Mouse (Mus musculus) lung, embryonic 16.5 days (tissue): ENCODE measurements around the gene Nrbp1. TPM values are rescaled to one million over a fixed set of nuclear protein-coding genes. Genes with fewer than 3 reads are reported as not detected.
A peak's percentile ranks its signal among the peaks of the same experiment; 100 is the strongest.

Experiments
- ATAC-seq: fragments of 200-750 bp; cut with Nextera tagmentation; 2 replicates; pipeline ENCODE4 v1.8.0; 2017; ENCODE audit warnings: low read depth, mild to moderate bottlenecking, moderate library complexity
- H3K27ac ChIP-seq: fragments of 300-500 bp; sonication (generic); 2 replicates; pipeline ENCODE4 v1.5.1; 2014; ENCODE audit warnings: mild to moderate bottlenecking, control low read depth, low read length
- H3K27me3 ChIP-seq: fragments of 300-500 bp; sonication (generic); 2 replicates; pipeline ENCODE4 v1.6.1; 2014; ENCODE audit warnings: low read depth, low read length, mixed read lengths; ENCODE audit not compliant: control insufficient read depth, insufficient read depth
- H3K36me3 ChIP-seq: fragments of 300-500 bp; sonication (generic); 2 replicates; pipeline ENCODE4 v1.6.1; 2014; ENCODE audit warnings: low read length; ENCODE audit not compliant: control insufficient read depth, insufficient read depth
- H3K4me1 ChIP-seq: fragments of 300-500 bp; sonication (generic); replicated peaks from 2 replicates; pipeline ENCODE4 v1.6.1; 2014; ENCODE audit warnings: low read length, mixed read lengths; ENCODE audit not compliant: control insufficient read depth, insufficient read depth
- H3K4me2 ChIP-seq: fragments of 300-500 bp; sonication (generic); 2 replicates; pipeline ENCODE4 v1.6.1; 2014; ENCODE audit warnings: low read depth, low read length, control low read depth
- H3K4me3 ChIP-seq: fragments of 300-500 bp; sonication (generic); 2 replicates; pipeline ENCODE4 v1.5.1; 2014; ENCODE audit warnings: mild to moderate bottlenecking, low read length, control low read depth
- H3K9ac ChIP-seq: fragments of 300-500 bp; sonication (generic); 2 replicates; pipeline ENCODE4 v1.6.1; 2014; ENCODE audit warnings: low read length, control low read depth
- H3K9me3 ChIP-seq: fragments of 300-500 bp; sonication (generic); 2 replicates; pipeline ENCODE4 v1.6.1; 2016; ENCODE audit warnings: low read length; ENCODE audit not compliant: control insufficient read depth
- WGBS: fragments of 180-500 bp; shearing (Covaris S2); extraction: QIAGEN DNeasy Blood & Tissue Kit; methylation state at CpG from one replicate; pipeline ENCODE4 v1.1.7; 2014; 5-methylcytosine and 5-hydroxymethylcytosine counted together
- polyA plus RNA-seq: library from polyadenylated mRNA; unstranded; fragments of >200 nt; fragmentation: Nextera tagmentation; extraction: Ambion mirVana; gene quantifications from 2 replicates; pipeline ENCODE4 v1.2.1, GENCODE M21; 2015

Nrbp1 gene
- 152 and 162 TPM in 2 replicates for polyA plus RNA-seq

DNA sequence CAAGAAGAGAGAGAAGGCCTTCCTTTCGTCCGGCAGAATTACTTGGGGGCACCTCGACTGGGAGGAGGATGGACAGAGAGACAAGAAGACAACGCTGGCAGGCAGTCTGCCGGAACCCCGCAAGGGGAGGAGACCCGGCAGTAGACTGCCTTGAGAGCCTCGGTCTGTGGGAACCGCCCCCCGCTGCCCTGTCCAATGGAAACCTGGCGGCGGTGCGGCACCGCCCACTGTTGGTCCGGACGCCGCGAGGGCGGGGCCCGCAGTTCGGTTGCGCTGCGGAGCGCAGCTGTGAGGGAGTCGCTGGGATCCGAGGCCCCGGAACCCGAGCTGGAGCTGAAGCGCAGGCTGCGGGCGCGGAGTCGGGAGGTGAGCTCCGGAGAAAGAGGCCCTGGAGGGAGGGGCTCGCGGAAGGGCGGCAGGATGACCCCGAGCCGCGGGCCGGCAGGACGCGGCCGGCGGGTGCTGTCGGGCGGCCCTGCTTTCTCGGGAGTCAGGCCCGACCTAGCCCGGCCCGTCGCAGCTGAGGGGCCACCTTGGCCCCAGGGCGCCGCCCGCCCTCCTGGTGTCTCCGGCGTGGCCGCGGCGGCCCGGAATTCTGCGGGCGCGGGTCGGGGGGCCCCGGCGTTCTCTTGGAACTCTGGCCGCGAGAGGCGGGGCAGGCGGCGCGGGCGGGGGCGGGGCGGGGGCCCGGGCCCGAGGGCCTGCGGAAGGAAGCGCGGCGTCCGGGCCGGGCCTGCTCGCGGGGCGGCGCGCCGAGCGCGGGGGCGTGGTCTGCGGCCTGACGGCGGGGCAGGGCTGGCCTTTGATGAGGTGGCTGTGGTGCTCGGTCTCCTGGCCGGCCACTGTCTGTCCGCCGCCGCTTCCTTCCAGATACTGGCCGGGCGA is at the start of gene Nrbp1, which contains the start of gene Gm9970:
Gene Nrbp1 (plus strand): TSS at position 228 of the 885 bp plus-strand sequence.
Gene Gm9970 (minus strand): TSS at position 596 of the 885 bp plus-strand sequence.
- H3K4me2 ChIP-seq: peak within 1 kb of the TSS; percentile 94
- H3K9ac ChIP-seq: peak within 1 kb of the TSS; percentile 98
- no peaks in the 10 kb centered on the region for H3K9me3 ChIP-seq
- WGBS: under 1% methylated on average over 58 of the region's 103 CpGs
- H3K27me3 ChIP-seq: no peaks in the 10 kb centered on the region
- H3K4me3 ChIP-seq: peak within 1 kb of the TSS; percentile 96
- peaks cover 15% of the 10 kb centered on the region for H3K36me3 ChIP-seq
- ATAC-seq: peak; percentile 99
- peak within 1 kb of the TSS; percentile 98 for H3K27ac ChIP-seq
- H3K4me1 ChIP-seq: peaks cover 6% of the 10 kb centered on the region; the same call in 1 of the 2 replicates

DNA sequence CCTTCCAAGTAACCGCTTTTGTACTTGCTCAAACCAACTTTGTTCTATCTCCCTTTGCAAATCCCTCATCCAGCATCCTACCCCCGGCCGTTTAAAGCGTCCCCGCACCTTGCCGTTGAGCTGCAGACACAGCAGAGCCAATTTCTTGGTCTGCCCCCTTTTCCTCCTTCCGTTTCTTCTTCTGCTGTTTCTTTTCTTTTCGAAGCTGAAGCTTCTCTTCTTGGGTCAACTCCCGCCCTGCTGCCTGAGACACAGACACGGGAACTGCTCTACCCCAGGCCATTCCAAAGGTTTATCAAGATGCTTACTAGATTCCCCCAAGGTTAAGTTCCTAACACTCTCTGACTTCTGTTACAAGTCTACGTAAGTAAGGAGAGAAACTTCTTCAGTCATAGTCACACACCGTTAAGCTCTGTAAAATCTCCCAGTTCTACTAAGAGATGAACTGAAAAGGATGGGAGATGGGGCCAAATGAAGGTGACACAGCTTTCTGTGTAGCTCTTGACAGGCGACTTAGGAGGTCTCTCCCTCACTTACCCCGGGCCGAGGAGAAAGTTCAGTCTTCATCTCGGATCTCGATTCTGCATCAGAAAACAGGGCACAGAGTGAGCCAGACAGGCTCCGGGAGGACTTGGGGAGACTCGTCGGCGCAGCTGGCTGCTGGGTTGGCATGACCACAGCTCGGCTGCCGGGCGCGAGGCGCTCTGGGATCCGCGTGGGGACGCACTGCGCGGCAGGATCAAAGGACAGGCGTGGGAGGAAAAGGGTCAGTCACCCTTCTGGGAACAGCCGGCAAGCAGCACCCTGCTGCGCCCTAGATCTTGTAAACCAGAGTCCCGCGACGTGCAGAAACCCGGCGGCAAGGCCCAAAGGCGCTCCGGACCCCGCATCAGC is 48.4 kb upstream of the Nrbp1 start:
- peak; percentile 62 for ATAC-seq
- H3K4me2 ChIP-seq: peak overlapping the region; percentile 72
- peak overlapping the region; percentile 94 for H3K27ac ChIP-seq
- H3K4me3 ChIP-seq: peak overlapping the region; percentile 99
- H3K27me3 ChIP-seq: no peaks in the 10 kb centered on the region
- peaks cover 60% of the 10 kb centered on the region for H3K36me3 ChIP-seq
- peak overlapping the region; percentile 93 for H3K9ac ChIP-seq
- 10% methylated on average over 42 of the region's 42 CpGs for WGBS
- no peaks in the 10 kb centered on the region for H3K9me3 ChIP-seq
- peaks cover 15% of the 10 kb centered on the region for H3K4me1 ChIP-seq

DNA sequence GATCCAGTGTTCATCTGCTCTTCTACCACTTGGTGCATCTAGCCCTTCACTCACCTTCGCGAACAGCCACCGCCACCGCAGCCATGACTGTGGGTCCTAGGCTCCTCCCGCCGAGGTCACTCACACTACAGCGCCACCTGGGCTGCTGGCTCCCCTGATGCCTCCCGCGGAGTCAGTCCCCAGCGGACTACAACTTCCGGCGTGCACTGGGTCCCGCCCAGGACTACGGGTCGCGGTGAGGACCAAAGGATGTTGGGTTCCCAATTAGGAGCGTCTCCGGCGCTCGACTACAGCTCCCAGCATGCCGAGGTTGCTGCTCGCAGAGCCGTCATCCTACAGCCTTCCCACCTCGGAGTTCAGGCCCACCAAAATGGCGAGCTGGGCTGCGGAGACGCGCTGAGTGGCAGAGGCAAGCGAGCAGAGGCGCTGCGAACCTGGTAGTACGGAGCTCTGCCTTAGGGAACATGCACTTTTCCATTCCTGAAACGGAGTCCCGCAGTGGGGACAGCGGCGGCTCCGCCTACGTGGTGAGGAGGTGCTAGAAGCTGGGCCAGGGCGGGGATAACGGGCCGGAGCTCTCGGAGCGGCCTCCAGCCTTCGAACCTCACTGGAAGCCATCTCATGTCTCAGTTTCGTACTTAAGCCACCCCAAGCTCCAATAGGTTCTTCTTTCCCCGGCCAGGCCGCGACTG is 47.6 kb upstream of the Nrbp1 start, which contains the start of the genes Snx17 and Eif2b4:
Gene Snx17 (plus strand): TSS at position 289 of the 692 bp plus-strand sequence.
Gene Eif2b4 (minus strand): TSS at position 492 of the 692 bp plus-strand sequence.
- H3K4me2 ChIP-seq: peak within 1 kb of the TSS; percentile 89
- H3K9me3 ChIP-seq: no peaks in the 10 kb centered on the region
- H3K4me3 ChIP-seq: peak within 1 kb of the TSS; percentile 99
- peaks cover 60% of the 10 kb centered on the region for H3K36me3 ChIP-seq
- peaks cover 15% of the 10 kb centered on the region for H3K4me1 ChIP-seq
- WGBS: under 1% methylated on average over 48 of the region's 48 CpGs
- ATAC-seq: peak; percentile 99
- peak within 1 kb of the TSS; percentile 93 for H3K9ac ChIP-seq
- H3K27me3 ChIP-seq: no peaks in the 10 kb centered on the region
- H3K27ac ChIP-seq: peak within 1 kb of the TSS; percentile 94

DNA sequence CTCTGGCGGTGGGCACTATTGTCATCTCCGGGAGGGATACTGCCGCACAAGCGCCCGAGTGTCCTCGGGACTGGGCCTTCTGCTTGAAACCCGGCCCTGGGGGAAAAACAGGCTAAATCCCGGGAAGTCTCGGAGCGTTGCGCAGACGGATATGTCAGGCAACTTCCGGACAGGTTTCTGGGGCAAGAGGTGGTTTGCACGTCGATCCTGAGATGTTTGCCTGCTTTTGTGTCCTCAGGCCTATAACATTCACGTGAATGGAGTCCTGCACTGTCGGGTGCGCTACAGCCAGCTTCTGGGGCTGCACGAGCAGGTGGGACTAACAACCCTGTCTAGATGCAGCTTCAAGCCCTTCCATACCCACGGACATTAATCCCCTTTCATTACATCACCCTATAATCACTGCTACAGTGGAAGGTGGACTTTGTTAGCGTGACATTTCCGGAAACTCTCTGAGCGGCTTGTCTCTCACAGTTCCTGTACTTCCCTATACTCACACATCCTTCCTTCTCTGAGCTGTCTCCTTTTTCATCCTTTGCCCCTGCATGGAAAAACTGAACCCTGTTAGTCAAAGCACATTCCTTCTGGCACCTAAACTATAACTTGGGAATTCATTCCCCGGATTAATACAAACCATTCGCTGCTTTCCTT is 46.9 kb upstream of the Nrbp1 start:
- no peaks in the 10 kb centered on the region for H3K27me3 ChIP-seq
- no peaks in the 10 kb centered on the region for H3K9me3 ChIP-seq
- 8% methylated on average over 25 of the region's 25 CpGs for WGBS
- peak overlapping the region; percentile 99 for H3K4me3 ChIP-seq
- peaks cover 15% of the 10 kb centered on the region for H3K4me1 ChIP-seq
- H3K36me3 ChIP-seq: peaks cover 59% of the 10 kb centered on the region
- peak overlapping the region; percentile 89 for H3K4me2 ChIP-seq
- H3K27ac ChIP-seq: peak overlapping the region; percentile 88
- no peak for ATAC-seq
- H3K9ac ChIP-seq: peak overlapping the region; percentile 93

DNA sequence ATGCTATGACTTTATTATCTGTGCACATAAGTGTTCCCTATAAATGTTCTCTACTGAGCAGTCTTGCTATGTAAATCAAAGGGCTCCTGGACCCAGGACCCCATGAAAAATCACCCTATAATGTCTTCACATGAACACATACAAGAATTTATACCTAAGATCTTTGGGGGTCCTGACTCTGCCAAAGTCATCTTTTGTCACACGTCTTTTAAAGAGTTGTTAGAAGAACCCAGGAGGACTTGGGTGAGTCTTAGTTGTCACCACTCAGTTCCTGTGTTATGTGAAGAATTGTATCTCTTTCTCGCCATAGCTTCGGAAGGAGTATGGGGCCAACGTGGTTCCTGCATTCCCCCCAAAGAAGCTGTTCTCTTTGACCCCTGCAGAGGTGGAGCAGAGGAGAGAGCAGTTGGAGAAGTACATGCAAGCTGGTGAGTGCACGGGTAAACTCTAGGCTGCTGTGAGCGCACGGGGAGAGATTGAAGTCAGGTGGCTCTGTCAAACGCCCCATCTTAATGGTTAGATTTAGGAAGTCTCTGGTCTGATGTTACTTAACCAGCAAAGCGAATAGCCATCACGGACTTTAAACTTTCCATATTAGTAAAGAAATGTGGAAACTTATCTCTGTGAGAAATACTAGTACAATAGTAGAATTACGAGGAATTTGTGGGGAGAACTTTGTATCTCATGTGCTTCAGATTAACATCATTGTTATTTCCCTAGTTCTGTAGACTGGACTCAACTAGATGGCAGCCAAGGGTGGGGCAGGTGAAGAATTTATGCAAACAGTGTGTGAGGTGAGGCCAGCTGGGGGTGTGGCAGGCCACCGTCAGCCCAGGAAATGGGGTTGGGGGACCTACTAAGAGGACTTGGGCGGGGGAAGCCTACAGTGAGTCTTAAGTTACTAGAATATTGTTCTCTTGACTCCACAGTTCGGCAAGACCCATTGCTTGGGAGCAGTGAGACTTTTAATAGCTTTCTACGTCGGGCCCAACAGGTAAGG is 45.9 kb upstream of the Nrbp1 start:
- Histone ChIP-seq H3K36me3 (peaks cover 62% of the 10 kb centered on the region), H3K27me3 (no peaks in the 10 kb centered on the region), H3K27ac (no peak overlapping the region), H3K9me3 (no peaks in the 10 kb centered on the region), H3K4me1 (peaks cover 15% of the 10 kb centered on the region), H3K9ac (peak overlapping the region; percentile 93; the same call in 1 of the 2 replicates), H3K4me2 (peak overlapping the region; percentile 89), H3K4me3 (peak overlapping the region; percentile 99)
- no peak for ATAC-seq
- 88% methylated on average over 16 of the region's 16 CpGs for WGBS

DNA sequence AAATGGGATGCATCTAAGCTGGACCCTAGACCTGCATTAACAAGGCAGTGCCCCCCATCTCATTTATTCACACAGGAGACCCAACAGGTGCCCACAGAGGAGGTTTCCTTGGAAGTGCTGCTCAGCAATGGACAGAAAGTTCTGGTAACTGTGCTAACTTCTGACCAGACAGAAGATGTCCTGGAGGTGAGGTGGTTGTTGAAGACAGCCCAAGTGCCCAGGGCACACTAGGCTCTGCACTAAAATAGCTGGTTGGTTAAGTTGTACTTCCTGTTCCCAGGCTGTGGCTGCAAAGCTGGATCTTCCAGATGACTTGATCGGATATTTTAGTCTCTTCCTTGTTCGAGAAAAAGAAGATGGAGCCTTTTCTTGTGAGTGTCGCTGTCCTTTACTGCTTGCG is 45.0 kb upstream of the Nrbp1 start:
- peaks cover 61% of the 10 kb centered on the region for H3K36me3 ChIP-seq
- no peak overlapping the region for H3K9ac ChIP-seq
- no peaks in the 10 kb centered on the region for H3K27me3 ChIP-seq
- H3K4me2 ChIP-seq: no peak overlapping the region
- H3K9me3 ChIP-seq: peaks cover 4% of the 10 kb centered on the region
- WGBS: 87% methylated on average over 4 of the region's 4 CpGs
- no peak overlapping the region for H3K27ac ChIP-seq
- no peak for ATAC-seq
- peaks cover 18% of the 10 kb centered on the region for H3K4me1 ChIP-seq
- H3K4me3 ChIP-seq: no peak overlapping the region

DNA sequence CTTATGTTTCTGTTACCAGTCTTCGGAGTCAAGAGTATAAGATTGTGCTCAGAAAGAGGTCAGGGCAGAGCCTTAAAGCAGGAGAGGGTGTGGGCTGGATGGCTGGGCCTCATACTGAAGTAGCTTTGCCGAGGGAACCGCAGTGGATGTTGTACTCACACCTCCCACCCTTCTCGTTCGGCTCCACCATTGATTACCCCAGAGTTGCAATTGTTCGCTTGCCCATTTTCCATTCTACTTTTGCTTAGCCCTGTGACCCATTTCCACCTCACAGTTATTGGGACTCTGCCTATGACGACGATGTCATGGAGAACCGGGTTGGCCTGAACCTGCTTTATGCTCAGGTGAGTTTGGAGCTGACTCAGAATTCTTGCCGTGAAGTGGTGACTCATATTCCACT is 44.5 kb upstream of the Nrbp1 start:
- Histone ChIP-seq H3K36me3 (peaks cover 60% of the 10 kb centered on the region), H3K27ac (no peak overlapping the region), H3K27me3 (no peaks in the 10 kb centered on the region), H3K4me3 (no peak overlapping the region), H3K4me2 (no peak overlapping the region), H3K9me3 (peaks cover 4% of the 10 kb centered on the region), H3K9ac (no peak overlapping the region), H3K4me1 (peaks cover 21% of the 10 kb centered on the region)
- ATAC-seq: no peak
- WGBS: 91% methylated on average over 10 of the region's 10 CpGs
